Mouse (Mus musculus) hindbrain, embryonic 11.5 days (tissue): Measurements from ENCODE around the gene Garem2. TPM values are rescaled to one million over a fixed set of nuclear protein-coding genes. Genes with fewer than 3 reads are reported as not detected.
"Not testable (repeated sequence)": the region's sequence is repeated elsewhere in the genome, so short reads cannot be mapped to it uniquely, and the experiment has no call there.

ENCODE experiments used
- ATAC-seq: fragments of 200-750 bp; cut with Nextera tagmentation; 2 replicates; pipeline ENCODE4 v1.8.0; 2017; ENCODE audit warnings: mild to moderate bottlenecking, moderate TSS enrichment, moderate library complexity; ENCODE audit not compliant: low FRiP score
- DNase-seq: peaks from one replicate; pipeline ENCODE4 v3.0.0-alpha.2; 2015; ENCODE audit warnings: low spot score
- H3K27ac ChIP-seq: fragments of 300-500 bp; sonication (generic); 2 replicates; pipeline ENCODE4 v1.5.1; 2014; ENCODE audit warnings: mild to moderate bottlenecking, low read depth, low read length
- H3K27me3 ChIP-seq: fragments of 300-500 bp; sonication (generic); 2 replicates; pipeline ENCODE4 v1.6.1; 2014; ENCODE audit warnings: mild to moderate bottlenecking, low read length, moderate library complexity, mixed read lengths; ENCODE audit not compliant: control insufficient read depth, insufficient read depth
- H3K36me3 ChIP-seq: fragments of 300-500 bp; sonication (generic); 2 replicates; pipeline ENCODE4 v1.6.1; 2014; ENCODE audit warnings: mild to moderate bottlenecking, low read length, moderate library complexity, mixed read lengths; ENCODE audit not compliant: control insufficient read depth, insufficient read depth
- H3K4me1 ChIP-seq: fragments of 300-500 bp; sonication (generic); replicated peaks from 2 replicates; pipeline ENCODE4 v1.6.1; 2014; ENCODE audit warnings: low read length, mixed read lengths; ENCODE audit not compliant: control insufficient read depth, insufficient read depth
- H3K4me2 ChIP-seq: fragments of 300-500 bp; sonication (generic); replicated peaks from 2 replicates; pipeline ENCODE4 v1.6.1; 2014; ENCODE audit warnings: mild to moderate bottlenecking, low read depth, low read length
- H3K4me3 ChIP-seq: fragments of 300-500 bp; sonication (generic); 2 replicates; pipeline ENCODE4 v1.5.1; 2014; ENCODE audit warnings: low read depth, low read length
- H3K9ac ChIP-seq: fragments of 300-500 bp; sonication (generic); 2 replicates; pipeline ENCODE4 v1.6.1; 2014; ENCODE audit warnings: low read depth, low read length
- H3K9me3 ChIP-seq: fragments of 300-500 bp; sonication (generic); 2 replicates; pipeline ENCODE4 v1.6.1; 2016; ENCODE audit warnings: low read length; ENCODE audit not compliant: control insufficient read depth
- WGBS: fragments of 180-500 bp; shearing (Covaris S2); extraction: QIAGEN DNeasy Blood & Tissue Kit; methylation state at CpG from one replicate; pipeline ENCODE4 v1.1.7; 2014; 5-methylcytosine and 5-hydroxymethylcytosine counted together
- polyA plus RNA-seq: library from polyadenylated mRNA; unstranded; fragments of >200 nt; fragmentation: Nextera tagmentation; extraction: Ambion mirVana; gene quantifications from 2 replicates; pipeline ENCODE4 v1.2.1, GENCODE M21; 2014

The Garem2 gene
- polyA plus RNA-seq: 18.2 and 20.3 TPM in 2 replicates

DNA sequence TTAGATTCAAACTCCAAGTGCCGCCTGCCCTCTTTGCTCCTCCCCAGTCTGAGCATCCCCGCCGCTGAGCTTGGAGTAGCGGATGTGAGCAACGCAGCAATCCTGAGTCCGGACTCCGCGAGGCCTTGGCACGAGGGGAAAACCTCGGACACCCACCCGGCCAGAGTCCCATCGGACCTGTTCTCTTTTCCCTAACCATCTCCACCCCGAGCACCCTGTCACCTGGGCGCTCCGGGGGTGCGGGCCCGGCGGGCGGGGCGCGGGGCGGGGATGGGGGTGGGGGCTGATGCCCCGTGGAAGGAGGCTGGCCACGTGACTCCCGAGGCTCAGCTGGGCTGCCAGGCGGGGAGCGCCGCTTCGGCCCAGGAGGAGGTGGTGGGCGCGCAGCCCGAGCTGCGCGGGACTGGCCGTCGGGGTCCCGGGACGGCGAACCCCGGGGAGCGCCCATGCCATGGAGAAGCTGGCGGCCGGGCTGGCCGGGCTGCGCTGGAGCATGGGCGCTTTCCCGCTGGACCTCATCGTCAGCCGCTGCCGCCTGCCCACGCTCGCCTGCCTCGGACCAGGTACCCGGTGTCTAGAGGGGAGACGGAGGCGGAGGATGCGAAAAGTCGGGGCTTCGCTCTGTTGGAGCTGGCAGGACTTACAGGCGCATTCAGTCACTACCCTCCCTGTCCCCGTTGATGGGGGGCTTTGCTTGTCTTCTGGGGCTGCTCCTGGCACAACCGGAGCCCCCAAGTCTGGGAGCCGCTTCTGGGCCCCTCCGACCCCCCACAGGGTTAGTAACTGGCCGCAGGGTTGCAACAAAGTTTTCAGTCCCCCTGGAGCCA is at the start of gene Garem2:
Garem2 (plus strand) TSS at position 321 of the 827 bp plus-strand sequence.
- Histone ChIP-seq H3K9ac (peak within 1 kb of the TSS; percentile 86), H3K27me3 (peaks cover 3% of the 10 kb centered on the region; the same call in 1 of the 2 replicates), H3K4me3 (peak within 1 kb of the TSS; percentile 75), H3K4me1 (peaks cover 21% of the 10 kb centered on the region), H3K4me2 (peak within 1 kb of the TSS; percentile 95), H3K9me3 (no peaks in the 10 kb centered on the region), H3K27ac (peak within 1 kb of the TSS; percentile 87), H3K36me3 (no peaks in the 10 kb centered on the region)
- WGBS: under 1% methylated on average over 49 of the region's 65 CpGs
- DNase-seq (peak; percentile 70), ATAC-seq (peak; percentile 29)

DNA sequence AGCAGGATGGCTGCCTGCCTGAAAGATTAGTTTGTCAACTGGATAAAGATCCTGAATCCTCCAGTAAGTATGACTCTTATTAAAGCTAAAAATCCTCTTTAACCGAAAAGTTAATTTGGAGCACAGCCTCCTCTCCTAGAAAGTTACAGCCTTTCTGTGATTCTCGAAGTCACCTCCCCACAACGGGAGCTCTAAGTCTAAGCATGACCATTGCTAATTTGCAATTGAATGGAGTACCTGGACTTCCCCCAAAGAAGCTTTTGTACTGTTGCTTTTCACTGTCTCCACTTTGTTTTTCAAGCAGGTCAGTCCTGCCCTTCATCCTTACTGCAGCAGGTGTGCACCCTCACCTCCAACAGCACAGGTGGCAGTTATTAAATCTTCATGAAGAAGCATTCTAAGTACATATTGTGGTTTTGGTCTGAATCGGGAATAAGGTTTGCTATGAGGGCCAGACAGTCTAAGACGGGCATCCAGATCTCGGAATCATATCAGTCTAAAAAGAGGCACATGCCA is 46.7 kb upstream of the Garem2 start:
- Histone ChIP-seq H3K9ac (no peak overlapping the region), H3K27me3 (no peaks in the 10 kb centered on the region), H3K27ac (no peak overlapping the region), H3K9me3 (no peaks in the 10 kb centered on the region), H3K4me1 (no peaks in the 10 kb centered on the region), H3K36me3 (no peaks in the 10 kb centered on the region), H3K4me2 (no peak overlapping the region), H3K4me3 (no peak overlapping the region)
- ATAC-seq (no peak), DNase-seq (no peak)
- 68% methylated on average over 6 of the region's 6 CpGs for WGBS

DNA sequence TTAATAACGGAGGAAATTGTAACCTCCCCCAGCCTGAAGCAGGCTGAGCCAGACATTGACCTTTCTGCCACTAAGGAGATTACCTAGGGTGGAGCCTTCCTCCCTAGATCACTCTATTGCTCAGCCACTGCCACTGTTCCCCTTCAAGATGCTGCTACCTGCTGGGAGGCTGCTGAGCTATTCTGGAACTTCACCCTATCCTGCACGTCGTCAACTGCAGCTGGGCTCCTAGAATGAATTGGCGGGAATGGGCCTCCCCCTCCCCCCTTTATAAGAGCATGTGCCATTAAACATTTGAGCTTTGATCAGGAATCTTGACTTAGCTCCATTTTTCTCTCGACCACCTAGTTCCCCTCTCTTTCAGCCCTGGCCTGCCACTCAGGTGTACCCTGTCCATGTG is 45.4 kb upstream of the Garem2 start:
- not testable (repeated sequence) for DNase-seq, ATAC-seq
- 75% methylated on average over 5 of the region's 5 CpGs for WGBS

DNA sequence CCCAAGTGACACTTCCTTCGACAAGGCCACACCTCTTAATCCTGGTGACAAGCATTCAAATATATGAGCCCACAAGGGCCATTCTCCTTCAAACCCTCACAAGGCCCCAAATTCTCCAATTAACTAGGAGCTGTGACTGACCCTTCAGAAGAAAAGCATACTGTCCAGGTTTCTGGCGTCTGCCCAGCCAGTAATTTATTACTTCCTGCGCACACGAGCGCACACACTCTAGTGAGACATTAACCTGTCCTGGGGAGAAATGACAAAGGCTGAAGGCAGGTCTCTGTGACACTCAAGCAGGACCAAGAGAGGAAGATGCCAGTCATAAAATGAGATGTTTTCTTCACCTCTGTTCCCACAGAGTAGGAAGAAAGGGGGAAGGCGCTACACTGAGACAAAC is 37.2 kb upstream of the Garem2 start:
- 76% methylated on average over 6 of the region's 6 CpGs for WGBS
- no peak for ATAC-seq
- H3K9me3 ChIP-seq: no peaks in the 10 kb centered on the region

More for the DNA sequence above, 45.4 kb upstream of the Garem2 start:
- not testable (repeated sequence) for H3K4me1 ChIP-seq, H3K36me3 ChIP-seq, H3K4me2 ChIP-seq, H3K27ac ChIP-seq, H3K9ac ChIP-seq, H3K27me3 ChIP-seq, H3K4me3 ChIP-seq, H3K9me3 ChIP-seq

DNA sequence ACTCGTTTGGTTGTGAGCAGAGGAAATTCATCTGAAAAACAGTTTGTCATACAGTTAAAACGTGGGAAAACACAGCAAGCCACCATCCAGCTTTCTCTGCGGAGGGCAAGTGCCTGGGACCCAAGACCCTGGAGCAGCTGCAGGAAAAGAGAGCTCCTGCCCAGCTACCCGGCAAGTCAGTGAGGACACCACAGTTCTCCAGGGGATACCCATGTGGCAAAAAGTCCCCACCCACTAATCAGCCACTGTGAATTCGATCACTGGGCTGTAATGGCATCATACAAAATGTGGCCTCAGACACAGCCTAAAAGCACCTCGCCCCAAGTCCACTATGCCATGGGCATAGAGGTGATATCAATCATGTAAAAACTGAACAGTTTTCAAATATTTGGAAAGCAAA is 33.3 kb upstream of the Garem2 start:
- 80% methylated on average over 6 of the region's 6 CpGs for WGBS
- Histone ChIP-seq H3K4me2 (peak overlapping the region; percentile 77; the same call in 1 of the 2 replicates), H3K9ac (no peak overlapping the region), H3K9me3 (no peaks in the 10 kb centered on the region), H3K4me3 (peak overlapping the region; percentile 63; the same call in 1 of the 2 replicates), H3K27ac (no peak overlapping the region), H3K36me3 (peaks cover 4% of the 10 kb centered on the region; the same call in 1 of the 2 replicates), H3K4me1 (no peaks in the 10 kb centered on the region), H3K27me3 (no peaks in the 10 kb centered on the region)
- DNase-seq (no peak), ATAC-seq (no peak)

More for the DNA sequence above, 37.2 kb upstream of the Garem2 start:
- no peak for DNase-seq
- H3K4me3 ChIP-seq: no peak overlapping the region
- no peaks in the 10 kb centered on the region for H3K27me3 ChIP-seq
- no peak overlapping the region for H3K4me2 ChIP-seq
- no peak overlapping the region for H3K9ac ChIP-seq
- H3K27ac ChIP-seq: no peak overlapping the region
- H3K4me1 ChIP-seq: no peaks in the 10 kb centered on the region
- H3K36me3 ChIP-seq: peaks cover 4% of the 10 kb centered on the region; the same call in 1 of the 2 replicates

DNA sequence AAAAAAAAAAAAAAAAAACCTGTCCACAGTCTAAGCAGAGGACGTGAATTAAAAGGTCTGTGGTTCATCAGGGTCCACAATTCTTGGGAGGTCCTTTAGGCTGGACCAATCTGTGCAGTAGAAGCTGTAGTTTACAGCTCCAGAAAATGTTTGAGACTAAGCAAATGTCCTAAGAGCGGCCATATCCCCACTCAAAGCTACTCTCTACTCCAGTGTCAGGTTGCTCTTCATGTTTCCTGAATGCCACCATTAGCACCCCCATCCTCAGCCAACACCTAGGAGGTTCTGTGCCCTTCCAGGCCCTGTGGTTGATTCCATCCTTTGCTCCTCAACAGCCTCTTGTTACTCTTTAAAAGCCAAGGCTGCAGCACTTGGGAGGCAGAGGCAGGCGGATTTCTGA is 32.6 kb upstream of the Garem2 start:
- peak overlapping the region; percentile 87 for H3K9ac ChIP-seq
- peaks cover 4% of the 10 kb centered on the region; the same call in 1 of the 2 replicates for H3K36me3 ChIP-seq
- ATAC-seq (no peak), DNase-seq (peak; percentile 19)
- 56% methylated on average over 3 of the region's 3 CpGs for whole genome bisulfite sequencing
- no peaks in the 10 kb centered on the region for H3K4me1 ChIP-seq
- H3K4me3 ChIP-seq: peak overlapping the region; percentile 63
- peak overlapping the region; percentile 77 for H3K4me2 ChIP-seq
- no peaks in the 10 kb centered on the region for H3K9me3 ChIP-seq
- no peak overlapping the region for H3K27ac ChIP-seq
- H3K27me3 ChIP-seq: no peaks in the 10 kb centered on the region

DNA sequence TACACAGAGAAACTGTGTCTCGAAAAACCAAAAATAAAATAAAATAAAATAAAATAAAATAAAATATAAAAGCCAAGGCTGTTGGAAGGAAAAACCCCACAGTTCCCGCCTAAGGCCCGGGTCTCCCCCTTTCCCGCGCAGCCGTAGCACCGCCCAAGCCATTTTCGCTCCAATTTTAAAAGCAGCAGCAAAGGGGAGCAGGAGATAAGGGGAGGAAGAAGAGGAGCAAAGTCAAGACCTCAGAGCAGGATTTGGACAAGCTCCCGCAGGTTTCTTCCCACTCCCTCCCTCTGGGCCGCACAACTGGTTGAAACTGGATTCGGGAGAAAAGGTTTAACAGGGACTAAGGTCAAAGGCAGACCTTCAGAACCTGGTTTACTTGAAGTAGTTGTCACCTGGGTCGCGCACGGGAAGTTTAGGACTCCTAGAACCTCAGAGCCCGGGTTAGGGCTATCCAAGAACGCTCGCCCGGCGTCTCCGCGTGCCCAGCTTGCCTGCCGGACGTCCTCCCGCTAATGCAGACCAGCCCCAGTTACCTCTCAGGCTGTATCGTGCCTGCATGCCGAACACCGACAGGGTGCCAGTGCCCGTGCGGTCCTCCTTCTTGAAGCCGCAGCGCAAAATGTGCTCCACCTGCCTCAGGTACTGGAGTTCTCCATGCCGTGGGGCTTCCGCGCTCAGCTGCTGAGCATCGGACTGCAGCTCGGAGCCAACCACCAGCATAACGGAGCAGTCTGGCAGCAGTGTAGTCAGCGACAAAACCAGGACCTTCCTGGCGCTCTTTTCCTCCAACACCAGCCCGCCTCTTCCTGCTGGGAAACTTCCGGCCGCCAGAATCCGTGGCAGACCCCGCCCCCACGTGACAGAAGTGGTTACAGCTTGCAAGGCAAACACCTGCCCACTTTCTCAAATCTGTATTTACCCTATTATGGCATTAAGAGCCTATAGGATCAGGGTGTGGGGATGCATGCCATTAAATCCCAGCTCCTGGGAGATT is 31.8 kb upstream of the Garem2 start, which contains the start of gene Tyms:
Tyms (minus strand) TSS at position 793 of the 997 bp plus-strand sequence.
- ATAC-seq: peak; percentile 90
- under 1% methylated on average over 45 of the region's 45 CpGs for WGBS
- peak within 1 kb of the TSS; percentile 43 for H3K27ac ChIP-seq
- no peaks in the 10 kb centered on the region for H3K27me3 ChIP-seq
- DNase-seq: peak; percentile 89
- H3K4me2 ChIP-seq: peak within 1 kb of the TSS; percentile 77
- H3K36me3 ChIP-seq: no peaks in the 10 kb centered on the region
- H3K4me1 ChIP-seq: no peaks in the 10 kb centered on the region
- peak within 1 kb of the TSS; percentile 87 for H3K9ac ChIP-seq
- H3K9me3 ChIP-seq: no peaks in the 10 kb centered on the region
- H3K4me3 ChIP-seq: peak within 1 kb of the TSS; percentile 63

DNA sequence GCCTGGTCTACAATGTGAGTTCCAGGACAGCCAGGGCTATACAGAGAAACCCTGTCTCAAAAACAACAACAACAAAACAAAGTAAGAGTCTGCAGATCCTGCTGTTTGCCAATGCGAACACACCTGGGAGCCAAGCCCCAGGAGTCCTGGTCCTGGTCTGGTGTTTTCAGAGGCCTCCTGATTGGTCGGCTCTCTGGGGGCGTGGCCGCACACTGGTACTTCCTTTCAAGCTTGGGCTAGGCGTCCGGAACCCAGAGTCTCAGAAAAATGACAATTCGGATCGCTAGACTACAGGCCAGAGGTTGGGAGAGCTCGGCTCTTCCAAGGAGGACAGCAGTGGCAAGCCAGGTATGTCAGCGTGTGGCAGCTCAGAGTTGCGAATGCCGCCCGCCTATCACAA is 12.3 kb upstream of the Garem2 start:
- H3K9ac ChIP-seq: no peak overlapping the region
- no peaks in the 10 kb centered on the region for H3K27me3 ChIP-seq
- no peak overlapping the region for H3K4me2 ChIP-seq
- no peaks in the 10 kb centered on the region for H3K9me3 ChIP-seq
- H3K4me3 ChIP-seq: no peak overlapping the region
- no peak overlapping the region for H3K27ac ChIP-seq
- DNase-seq (no peak), ATAC-seq (no peak)
- no peaks in the 10 kb centered on the region for H3K36me3 ChIP-seq
- WGBS: 62% methylated on average over 13 of the region's 13 CpGs
- H3K4me1 ChIP-seq: no peaks in the 10 kb centered on the region
